Mouse (Mus musculus) thymus, postnatal 4 days (tissue): ENCODE data around the gene Gm21887.
A peak's percentile ranks its signal among the peaks of the same experiment; 100 is the strongest.
"Not testable (repeated sequence)": the region's sequence is repeated elsewhere in the genome, so short reads cannot be mapped to it uniquely, and the experiment has no call there.

ENCODE experiments used
- DNase-seq: peaks from one replicate; pipeline ENCODE4 v3.0.0; 2021

Gene Gm21887

DNA sequence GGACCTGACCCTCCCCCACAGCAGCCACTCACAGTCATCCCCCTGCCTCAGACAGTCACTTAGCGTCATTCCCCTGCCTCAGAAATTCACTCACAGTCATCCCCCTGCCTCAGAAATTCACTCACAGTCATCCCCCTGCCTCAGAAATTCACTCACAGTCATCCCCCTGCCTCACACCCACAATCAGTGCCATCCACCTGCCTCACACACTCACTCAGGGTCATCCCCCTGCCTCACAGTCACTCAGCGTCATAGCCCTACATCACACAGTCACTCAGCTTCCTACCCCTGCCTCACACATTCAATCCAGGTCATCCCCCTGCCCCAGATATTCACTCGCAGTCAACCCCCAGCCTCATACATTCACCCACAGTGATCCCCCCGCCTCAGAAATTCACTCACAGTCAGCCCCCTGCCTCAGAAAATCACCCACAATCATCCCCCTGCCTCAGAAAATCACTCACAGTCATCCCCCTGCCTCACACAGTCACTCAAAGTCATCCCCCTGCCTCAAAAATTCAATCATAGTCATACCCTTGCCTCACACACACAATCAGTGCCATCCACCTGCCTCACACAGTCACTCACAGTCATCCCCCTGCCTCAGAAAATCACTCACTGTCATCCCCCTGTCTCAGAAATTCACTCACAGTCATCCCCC is 10.8 kb upstream of the Gm21887 start:
- peak; percentile 14 for DNase-seq

DNA sequence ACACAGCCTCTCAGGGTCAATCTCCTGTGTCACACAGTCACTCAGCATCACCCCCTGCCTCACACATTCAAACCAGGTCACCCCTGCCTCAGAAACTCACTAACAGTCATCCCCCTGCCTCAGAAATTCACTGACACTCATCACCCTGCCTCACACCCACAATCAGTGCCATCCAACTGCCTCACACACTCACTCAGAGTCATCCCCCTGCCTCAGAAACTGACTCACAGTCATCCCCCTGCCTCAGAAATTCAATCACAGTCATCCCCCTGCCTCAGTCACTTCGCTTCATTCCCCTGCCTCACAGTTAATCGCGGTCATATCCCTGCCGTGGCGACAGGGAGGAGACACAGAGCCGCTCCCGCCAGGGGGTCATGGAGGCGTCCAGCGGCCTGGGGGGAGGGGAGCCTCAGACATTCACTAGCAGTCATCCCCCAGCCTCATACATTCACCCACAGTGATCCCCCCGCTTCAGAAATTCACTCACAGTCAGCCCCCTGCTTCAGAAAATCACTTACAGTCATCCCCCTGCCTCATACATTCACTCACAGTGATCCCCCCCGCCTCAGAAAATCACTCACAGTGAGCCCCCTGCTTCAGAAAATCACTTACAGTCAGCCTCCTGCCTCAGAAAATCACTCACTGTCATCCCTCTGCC is 10.1 kb upstream of the Gm21887 start:
- peak; percentile 68 for DNase-seq

DNA sequence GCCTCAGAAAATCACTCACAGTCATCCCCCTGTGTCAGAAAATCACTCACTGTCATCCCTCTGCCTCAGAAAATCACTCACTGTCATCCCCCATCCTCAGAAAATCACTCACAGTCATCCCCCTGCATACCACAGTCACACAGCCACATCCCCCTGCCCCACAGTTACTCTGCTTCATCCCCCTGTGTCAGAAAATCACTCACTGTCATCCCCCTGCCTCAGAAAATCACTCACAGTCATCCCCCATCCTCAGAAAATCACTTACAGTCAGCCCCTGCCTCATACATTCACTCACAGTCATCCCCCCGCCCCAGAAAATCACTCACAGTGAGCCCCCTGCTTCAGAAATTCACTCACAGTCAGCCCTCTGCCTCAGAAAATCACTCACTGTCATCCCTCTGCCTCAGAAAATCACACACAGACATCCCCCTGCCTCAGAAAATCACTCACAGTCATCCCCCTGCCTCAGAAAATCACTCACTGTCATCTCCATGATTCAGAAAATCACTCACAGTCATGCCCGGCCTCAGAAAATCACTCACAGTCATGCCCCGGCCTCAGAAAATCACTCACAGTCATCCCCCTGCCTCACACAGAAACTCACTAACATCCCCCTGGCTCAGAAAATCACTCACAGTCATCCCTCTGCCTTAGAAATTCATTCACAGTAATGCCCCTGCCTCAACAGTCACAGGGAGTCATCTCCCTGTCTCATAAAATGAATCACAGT is 9.4 kb upstream of the Gm21887 start:
- DNase-seq = not testable (repeated sequence)

DNA sequence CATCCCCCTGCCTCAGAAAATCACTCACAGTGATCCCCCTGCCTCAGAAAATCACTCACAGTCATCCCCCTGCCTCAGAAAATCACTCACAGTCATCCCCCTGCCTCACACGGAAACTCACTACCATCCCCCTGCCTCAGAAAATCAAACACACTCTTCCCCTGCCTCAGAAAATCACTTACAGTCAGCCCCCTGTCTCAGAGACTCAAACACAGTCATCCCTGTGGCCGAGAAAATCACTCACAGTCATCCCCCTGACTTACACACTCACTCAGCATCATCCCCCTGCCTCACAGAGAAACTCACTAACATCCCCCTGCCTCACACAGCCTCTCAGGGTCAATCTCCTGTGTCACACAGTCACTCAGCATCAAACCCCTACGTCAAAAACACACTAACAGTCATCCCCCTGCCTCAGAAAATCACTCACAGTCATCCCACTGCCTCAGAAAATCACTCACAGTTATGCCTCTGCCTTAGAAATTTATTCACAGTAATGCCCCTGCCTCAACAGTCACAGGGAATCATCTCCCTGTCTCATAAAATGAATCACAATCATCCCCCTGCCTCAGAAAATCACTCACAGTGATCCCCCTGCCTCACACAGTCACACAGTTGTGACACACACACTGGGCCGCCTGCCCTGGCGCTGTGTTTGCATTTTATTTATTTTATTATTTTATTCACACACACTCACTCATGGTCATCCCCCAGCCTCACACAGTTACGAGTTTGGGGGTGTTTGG is 8.6 kb upstream of the Gm21887 start:
- peak; percentile 13 for DNase-seq

DNA sequence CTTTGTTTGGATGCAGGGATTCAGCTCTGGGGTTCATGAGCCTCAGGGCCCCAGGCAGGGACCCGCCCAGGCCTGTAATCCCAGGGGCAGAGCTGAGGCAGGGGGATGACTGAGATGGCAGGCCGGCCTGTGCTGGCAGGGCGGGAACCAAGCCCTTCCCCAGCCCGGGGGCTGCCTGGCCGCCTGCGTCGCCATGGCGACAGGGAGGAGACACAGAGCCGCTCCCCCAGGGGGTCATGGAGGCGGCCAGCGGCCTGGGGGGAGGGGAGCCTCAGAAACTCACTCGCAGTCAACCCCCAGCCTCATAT is 8.1 kb upstream of the Gm21887 start:
- not testable (repeated sequence) for DNase-seq

DNA sequence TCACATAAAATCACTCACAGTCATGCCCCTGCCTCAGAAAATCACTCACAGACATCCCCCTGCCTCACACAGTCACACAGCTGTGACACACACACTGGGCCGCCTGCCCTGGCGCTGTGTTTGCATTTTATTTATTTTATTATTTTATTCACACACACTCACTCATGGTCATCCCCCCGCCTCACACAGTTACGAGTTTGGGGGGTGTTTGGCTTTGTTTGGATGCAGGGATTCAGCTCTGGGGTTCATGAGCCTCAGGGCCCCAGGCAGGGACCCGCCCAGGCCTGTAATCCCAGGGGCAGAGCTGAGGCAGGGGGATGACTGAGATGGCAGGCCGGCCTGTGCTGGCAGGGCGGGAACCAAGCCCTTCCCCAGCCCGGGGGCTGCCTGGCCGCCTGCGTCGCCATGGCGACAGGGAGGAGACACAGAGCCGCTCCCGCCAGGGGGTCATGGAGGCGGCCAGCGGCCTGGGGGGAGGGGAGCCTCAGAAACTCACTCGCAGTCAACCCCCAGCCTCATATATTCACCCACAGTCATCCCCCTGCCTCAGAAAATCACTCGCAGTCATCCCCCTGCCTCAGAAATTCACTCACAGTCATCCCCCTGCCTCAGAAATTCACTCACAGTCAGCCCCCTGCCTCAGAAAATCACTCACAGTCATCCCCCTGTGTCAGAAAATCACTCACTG is 6.8 kb upstream of the Gm21887 start:
- peak; percentile 68 for DNase-seq

DNA sequence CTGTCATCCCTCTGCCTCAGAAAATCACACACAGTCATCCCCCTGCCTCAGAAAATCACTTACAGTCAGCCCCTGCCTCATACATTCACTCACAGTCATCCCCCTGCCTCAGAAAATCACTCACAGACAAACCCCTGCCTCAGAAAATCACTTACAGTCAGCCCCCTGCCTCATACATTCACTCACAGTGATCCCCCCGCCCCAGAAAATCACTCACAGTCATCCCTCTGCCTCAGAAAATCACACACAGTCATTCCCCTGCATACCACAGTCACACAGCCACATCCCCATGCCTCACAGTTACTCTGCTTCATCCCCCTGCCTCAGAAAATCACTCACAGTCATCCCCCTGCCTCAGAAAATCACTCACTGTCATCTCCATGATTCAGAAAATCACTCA is 5.9 kb upstream of the Gm21887 start:
- not testable (repeated sequence) for DNase-seq

DNA sequence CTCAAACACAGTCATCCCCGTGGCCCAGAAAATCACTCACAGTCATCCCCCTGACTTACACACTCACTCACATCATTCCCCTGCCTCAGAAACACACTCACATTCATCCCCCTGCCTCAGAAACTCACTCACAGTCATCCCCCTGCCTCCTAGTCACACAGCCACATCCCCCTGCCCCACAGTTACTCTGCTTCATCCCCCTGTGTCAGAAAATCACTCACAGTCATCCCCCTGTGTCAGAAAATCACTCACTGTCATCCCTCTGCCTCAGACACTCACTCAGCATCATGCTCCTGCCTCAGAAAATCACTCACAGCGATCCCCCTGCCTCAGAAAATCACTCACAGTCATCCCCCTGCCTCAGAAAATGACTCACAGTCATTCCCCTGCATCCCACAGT is 5.2 kb upstream of the Gm21887 start:
- not testable (repeated sequence) for DNase-seq

DNA sequence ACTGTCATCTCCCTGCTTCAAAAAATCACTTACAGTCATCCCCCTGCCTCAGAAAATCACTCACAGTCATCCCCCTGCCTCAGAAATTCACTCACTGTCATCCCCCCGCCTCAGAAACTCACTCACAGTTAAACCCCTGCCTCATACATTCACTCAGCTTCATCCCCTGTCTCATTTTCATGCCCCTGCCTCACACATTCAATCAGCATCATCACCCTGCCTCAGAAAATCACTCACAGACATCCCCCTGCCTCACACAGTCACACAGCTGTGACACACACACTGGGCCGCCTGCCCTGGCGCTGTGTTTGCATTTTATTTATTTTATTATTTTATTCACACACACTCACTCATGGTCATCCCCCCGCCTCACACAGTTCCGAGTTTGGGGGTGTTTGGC is 4.7 kb upstream of the Gm21887 start:
- DNase-seq = not testable (repeated sequence)

DNA sequence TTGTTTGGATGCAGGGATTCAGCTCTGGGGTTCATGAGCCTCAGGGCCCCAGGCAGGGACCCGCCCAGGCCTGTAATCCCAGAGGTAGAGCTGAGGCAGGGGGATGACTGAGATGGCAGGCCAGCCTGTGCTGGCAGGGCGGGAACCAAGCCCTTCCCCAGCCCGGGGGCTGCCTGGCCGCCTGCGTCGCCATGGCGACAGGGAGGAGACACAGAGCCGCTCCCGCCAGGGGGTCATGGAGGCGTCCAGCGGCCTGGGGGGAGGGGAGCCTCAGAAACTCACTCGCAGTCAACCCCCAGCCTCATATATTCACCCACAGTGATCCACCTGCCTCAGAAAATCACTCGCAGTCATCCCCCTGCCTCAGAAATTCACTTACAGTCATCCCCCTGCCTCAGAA is 4.3 kb upstream of the Gm21887 start:
- peak; percentile 64 for DNase-seq

DNA sequence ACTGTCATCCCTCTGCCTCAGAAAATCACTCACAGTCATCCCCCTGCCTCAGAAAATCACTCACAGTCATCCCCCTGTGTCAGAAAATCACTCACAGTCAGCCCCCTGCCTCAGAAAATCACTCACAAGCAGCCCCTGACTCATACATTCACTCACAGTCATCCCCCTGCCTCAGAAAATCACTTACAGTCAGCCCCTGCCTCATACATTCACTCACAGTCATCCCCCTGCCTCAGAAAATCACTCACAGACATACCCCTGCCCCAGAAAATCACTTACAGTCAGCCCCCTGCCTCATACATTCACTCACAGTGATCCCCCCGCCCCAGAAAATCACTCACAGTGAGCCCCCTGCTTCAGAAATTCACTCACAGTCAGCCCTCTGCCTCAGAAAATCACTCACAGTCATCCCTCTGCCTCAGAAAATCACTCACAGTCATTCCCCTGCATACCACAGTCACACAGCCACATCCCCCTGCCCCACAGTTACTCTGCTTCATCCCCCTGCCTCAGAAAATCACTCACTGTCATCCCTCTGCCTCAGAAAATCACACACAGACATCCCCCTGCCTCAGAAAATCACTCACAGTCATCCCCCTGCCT is 3.7 kb upstream of the Gm21887 start:
- DNase-seq = not testable (repeated sequence)

DNA sequence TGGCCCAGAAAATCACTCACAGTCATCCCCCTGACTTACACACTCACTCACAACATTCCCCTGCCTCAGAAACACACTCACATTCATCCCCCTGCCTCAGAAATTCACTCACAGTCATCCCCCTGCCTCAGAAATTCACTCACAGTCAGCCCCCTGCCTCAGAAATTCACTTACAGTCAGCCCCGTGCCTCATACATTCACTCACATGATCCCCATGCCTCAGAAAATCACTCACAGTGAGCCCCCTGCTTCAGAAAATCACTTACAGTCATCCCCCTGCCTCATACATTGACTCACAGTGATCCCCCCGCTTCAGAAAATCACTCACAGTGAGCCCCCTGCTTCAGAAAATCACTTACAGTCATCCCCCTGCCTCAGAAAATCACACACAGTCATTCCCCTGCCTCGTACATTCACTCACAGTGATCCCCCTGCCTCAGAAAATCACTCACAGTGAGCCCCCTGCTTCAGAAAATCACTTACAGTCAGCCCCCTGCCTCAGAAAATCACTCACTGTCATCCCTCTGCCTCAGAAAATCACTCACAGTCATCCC is 2.7 kb upstream of the Gm21887 start:
- DNase-seq = not testable (repeated sequence)

DNA sequence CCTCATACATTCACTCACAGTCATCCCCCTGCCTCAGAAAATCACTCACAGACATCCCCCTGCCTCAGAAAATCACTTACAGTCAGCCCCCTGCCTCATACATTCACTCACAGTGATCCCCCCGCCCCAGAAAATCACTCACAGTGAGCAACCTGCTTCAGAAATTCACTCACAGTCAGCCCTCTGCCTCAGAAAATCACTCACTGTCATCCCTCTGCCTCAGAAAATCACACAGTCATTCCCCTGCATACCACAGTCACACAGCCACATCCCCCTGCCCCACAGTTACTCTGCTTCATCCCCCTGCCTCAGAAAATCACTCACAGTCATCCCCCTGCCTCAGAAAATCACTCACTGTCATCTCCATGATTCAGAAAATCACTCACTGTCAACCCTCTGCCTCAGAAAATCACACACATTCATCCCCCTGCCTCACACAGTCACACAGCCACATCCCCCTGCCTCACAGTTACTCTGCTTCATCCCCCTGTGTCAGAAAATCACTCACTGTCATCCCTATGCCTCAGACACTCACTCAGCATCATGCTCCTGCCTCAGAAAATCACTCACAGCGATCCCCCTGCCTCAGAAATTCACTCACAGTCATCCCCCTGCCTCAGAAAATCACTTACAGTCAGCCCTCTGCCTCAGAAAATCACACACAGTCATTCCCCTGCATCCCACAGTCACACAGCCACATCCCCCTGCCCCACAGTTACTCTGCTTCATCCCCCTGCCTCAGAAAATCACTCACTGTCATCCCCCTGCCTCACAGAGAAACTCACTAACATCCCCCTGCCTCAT is 1.9 kb upstream of the Gm21887 start:
- peak; percentile 14 for DNase-seq

DNA sequence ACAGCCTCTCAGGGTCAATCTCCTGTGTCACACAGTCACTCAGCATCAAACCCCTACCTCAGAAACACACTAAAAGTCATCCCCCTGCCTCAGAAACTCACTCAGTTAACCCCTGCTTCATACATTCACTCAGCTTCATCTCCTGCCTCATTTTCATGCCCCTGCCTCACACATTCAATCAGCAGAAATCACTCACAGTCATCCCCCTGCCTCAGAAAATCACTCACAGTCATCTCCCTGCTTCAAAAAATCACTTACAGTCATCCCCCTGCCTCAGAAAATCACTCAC is 1.3 kb upstream of the Gm21887 start:
- DNase-seq = not testable (repeated sequence)

DNA sequence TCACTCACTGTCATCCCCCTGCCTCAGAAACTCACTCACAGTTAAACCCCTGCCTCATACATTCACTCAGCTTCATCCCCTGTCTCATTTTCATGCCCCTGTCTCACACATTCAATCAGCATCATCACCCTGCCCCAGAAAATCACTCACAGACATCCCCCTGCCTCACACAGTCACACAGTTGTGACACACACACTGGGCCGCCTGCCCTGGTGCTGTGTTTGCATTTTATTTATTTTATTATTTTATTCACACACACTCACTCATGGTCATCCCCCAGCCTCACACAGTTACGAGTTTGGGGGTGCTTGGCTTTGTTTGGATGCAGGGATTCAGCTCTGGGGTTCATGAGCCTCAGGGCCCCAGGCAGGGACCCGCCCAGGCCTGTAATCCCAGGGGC is 875 bp upstream of the Gm21887 start:
- peak; percentile 41 for DNase-seq

DNA sequence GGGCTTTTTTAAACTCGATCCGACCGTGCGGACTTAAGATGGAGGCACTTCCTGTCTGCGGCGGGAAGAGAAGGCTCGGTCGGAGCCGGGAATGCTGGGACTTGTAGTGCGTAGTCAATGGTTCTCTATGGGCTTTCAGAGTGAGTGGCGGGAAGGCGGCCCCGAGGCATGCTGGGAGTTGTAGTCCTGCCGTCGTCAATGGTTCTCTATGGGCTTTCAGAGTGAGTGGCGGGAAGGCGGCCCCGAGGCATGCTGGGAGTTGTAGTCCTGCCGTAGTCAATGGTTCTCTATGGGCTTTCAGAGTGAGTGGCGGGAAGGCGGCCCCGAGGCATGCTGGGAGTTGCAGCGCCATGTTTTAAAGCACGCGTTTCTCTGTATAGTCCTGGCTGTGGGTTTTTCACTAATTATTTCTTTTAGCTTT is 352 bp downstream of the Gm21887 start:
- DNase-seq = peak; percentile 98

DNA sequence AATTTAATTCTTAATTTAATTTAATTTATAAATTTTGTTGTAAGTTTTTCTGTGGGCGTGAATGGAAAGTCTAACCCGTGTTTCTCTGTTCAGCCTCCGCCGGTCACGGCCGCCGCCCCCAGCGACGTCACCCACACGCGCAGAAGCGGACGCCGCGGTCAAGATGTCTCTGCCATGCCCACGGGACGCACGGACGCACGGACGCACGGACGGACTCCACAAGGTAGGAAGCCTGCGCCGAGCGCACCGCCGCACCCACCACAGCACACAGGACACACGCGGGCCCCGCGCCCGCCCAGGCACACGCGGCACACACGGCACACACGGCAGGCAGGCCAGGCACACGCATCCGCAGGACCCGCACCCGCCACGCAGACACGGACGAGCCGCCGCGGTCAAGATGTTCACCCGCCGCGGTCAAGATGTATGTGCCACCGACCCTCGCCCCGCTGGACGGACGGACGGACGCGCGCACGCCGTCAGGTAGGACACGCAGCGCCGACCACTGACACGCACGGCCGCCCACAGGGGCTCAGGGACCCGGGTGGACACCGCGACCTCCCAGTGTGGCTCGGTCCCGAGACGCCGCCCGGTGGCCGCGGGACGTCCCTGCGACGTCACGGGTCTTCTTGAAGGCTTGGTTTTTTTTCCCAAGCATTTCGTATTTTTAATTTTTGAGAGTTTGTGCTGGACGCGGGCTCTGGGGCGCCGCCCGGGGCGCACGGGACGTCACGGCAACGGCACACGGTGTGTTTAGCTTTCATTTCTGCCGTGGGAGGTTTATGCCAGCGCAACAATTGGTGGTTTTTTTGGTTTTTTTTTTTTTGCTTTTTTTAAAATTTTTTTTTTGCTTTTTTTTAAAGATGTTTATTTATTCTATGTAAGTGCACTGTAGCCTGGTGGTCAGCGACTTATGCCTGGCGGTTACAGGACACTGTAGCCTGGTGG is 1.4 kb downstream of the Gm21887 start:
- DNase-seq = peak; percentile 77

DNA sequence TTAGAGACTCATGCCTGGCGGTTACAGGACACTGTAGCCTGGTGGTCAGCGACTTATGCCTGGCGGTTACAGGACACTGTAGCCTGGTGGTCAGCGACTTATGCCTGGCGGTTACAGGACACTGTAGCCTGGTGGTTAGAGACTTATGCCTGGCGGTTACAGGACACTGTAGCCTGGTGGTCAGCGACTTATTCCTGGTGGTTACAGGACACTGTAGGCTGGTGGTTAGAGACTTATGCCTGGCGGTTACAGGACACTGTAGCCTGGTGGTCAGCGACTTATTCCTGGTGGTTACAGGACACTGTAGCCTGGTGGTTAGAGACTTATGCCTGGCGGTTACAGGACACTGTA is 2.0 kb downstream of the Gm21887 start:
- DNase-seq = not testable (repeated sequence)

DNA sequence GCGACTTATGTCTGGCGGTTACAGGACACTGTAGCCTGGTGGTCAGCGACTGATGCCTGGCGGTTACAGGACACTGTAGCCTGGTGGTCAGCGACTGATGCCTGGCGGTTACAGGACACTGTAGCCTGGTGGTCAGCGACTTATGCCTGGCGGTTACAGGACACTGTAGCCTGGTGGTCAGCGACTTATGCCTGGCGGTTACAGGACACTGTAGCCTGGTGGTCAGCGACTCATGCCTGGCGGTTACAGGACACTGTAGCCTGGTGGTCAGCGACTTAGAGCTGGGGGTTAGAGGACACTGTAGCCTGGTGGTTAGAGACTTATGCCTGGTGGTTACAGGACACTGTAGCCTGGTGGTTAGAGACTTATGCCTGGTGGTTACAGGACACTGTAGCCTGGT is 4.0 kb downstream of the Gm21887 start:
- not testable (repeated sequence) for DNase-seq

DNA sequence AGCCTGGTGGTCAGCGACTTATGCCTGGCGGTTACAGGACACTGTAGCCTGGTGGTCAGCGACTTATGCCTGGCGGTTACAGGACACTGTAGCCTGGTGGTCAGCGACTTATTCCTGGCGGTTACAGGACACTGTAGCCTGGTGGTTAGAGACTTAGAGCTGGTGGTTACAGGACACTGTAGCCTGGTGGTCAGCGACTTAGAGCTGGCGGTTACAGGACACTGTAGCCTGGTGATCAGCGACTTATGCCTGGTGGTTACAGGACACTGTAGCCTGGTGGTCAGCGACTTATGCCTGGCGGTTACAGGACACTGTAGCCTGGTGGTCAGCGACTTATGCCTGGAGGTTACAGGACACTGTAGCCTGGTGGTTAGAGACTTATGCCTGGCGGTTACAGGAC is 4.6 kb downstream of the Gm21887 start:
- not testable (repeated sequence) for DNase-seq
